Mouse (Mus musculus): ENCODE data around the gene Agtpbp1.
"Not testable (repeated sequence)": the region's sequence is repeated elsewhere in the genome, so short reads cannot be mapped to it uniquely, and the experiment has no call there.

The Agtpbp1 gene

GRCm38 (mm10) chr13:59481484-59481855, 103.6 kb downstream of the Agtpbp1 start:
- no peak for DNase-seq (ENCODE audit: low read depth)

DNA sequence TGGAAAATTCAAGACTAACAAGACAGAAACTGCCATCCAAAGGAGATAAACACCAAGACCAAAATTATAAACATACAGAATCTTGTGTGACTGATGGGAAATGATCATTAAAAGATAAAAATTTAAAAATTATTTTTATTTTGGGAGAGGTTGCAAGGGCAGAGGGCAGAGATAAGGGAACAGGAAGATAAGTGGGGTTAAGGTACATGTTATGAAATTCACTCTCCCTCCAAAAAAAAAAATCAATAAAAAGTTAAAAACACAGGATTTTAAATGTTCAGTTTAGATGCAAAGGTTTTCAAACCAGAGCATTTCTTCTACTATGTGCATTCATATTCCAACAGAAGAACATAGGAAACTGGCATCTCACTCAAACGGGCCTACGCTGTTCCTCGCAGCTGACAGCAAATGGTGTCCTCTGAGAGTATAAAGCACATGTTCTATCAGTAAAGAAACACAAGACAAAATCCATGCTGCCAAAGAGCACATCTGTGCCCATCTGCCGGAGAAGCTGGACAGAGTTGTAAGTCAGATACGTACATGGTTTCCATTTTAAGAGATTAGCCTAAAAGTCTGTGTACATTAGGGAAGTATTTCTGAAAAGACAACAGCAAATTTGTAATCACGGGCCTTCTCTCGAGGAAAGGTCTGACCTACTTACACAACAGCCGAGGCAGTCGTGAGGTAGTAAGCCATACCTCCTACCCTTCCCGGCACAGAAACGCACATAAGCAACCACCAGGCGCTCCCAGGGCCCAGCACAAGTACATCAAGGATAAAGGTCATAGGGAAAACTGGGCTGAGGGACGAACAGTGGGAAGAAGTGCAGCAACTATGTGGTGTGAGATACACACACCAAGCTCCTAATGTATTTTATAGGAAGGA, 104.2 kb downstream of the Agtpbp1 start:
- no peak for DNase-seq (ENCODE audit: low read depth)

DNA sequence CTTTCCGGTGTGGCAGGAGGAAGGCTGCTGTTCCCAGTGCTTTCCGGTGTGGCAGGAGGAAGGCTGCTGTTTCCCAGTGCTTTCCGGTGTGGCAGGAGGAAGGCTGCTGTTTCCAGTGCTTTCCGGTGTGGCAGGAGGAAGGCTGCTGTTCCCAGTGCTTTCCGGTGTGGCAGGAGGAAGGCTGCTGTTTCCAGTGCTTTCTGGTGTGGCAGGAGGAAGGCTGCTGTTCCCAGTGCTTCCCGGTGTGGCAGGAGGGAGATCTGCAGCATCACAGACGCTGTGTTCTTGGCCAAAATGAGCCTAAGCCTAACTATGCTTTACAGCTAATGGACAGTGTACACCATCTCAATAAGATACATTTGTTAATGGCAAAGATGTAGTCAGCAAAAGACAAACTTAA, 107.1 kb downstream of the Agtpbp1 start:
- not testable (repeated sequence) for DNase-seq (ENCODE audit: low read depth)

GRCm38 (mm10) chr13:59477451-59477850, 107.6 kb downstream of the Agtpbp1 start:
- no peak for DNase-seq (ENCODE audit: low read depth)

DNA sequence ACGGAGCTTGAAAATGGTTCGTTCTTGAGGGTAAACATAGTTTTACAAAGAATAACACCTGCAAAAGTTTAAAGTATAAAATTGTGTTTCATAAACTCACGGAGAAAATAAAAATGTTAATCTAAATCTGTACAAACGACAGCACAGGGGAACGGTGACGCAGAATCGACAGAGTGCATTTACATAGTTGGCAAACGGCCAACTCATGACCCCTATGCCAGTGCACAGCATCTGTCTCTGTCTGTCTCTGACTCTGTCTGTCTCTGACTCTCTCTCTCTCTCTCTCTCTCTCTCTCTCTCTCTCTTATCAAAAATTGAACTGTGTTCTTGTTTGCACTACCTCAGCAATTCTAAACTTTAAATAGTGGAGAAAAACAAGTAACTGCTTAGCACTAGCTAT, 110.1 kb downstream of the Agtpbp1 start:
- no peak for DNase-seq (ENCODE audit: low read depth)

- DNase-seq (ENCODE audit: low read depth), result no peak
These were observed 111.7 kb downstream of the Agtpbp1 start for GRCm38 (mm10) chr13:59473341-59473740.

GRCm38 (mm10) chr13:59472222-59472621, 112.8 kb downstream of the Agtpbp1 start:
- DNase-seq (ENCODE audit: low read depth), result no peak

GRCm38 (mm10) chr13:59469701-59470100, 115.3 kb downstream of the Agtpbp1 start:
- no peak for DNase-seq (ENCODE audit: low read depth)

- DNase-seq (ENCODE audit: low read depth), result no peak
These were observed 116.7 kb downstream of the Agtpbp1 start for GRCm38 (mm10) chr13:59468181-59468802.

- no peak for DNase-seq (ENCODE audit: low read depth)
These were observed 117.4 kb downstream of the Agtpbp1 start for GRCm38 (mm10) chr13:59467591-59467990.

DNA sequence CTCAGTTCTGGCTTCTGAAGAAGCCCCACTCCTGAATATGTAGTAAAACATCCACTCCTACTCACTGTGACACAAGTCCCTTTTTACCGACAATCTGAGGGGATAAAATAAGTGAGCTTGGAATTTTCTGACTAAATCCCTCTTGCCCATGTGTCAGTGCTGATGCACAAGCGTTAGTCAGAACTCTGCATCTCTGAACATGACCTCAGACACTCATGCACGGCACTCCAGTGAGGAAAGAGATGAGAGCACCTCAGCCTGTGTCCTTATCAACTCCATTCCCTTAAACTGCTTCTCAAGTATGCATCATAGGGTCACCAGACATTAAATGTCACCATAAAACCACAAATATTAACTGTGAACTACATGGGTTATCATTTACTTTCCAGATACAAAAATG, 124.1 kb downstream of the Agtpbp1 start:
- DNase-seq (ENCODE audit: low read depth), result no peak

- DNase-seq (ENCODE audit: low read depth), result peak; percentile 14
These were observed 128.8 kb downstream of the Agtpbp1 start for GRCm38 (mm10) chr13:59456203-59456602.

GRCm38 (mm10) chr13:59454001-59454785, 130.8 kb downstream of the Agtpbp1 start:
- DNase-seq (ENCODE audit: low read depth), result no peak

DNA sequence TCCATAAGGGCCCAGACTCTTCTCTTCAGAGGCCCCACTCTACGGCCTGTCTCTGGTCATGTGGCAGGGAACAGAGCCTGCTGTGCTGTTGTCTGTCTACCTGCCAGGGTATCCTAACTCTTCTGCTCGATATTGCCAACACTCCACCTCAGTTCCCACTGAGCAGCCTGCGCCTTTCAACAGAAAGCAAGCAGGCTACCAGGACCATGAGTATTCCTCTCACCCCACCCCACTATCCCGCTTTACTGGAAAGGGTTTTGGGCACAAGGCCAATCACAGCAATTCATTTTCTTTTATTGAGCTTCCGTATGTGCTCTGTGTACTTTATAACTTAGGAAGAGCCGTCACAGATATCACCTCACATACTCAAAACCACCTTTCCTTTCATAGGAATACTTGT, 131.4 kb downstream of the Agtpbp1 start:
- no peak for DNase-seq (ENCODE audit: low read depth)

GRCm38 (mm10) chr13:59453045-59453444, 132.0 kb downstream of the Agtpbp1 start:
- no peak for DNase-seq (ENCODE audit: low read depth)

DNA sequence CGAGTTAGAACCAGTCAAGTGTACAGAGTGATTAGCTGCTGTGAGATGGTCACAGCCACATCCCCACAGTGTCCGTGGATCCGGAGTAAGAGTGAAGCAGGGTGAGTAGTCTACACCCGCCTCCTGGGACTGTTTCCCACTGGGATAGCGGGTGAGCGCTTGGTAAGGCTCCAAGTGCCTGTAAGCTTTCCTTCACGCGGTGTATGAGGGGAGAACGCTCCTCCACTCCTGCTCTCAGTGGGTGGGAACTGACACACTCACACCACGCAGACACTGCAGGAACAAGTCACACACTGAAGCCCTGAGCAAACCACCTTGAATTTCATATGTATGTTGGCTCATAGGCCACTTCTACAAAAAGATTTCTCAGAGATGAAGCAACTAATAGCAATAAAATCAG, 134.2 kb downstream of the Agtpbp1 start:
- DNase-seq (ENCODE audit: low read depth), result no peak

GRCm38 (mm10) chr13:59447130-59447529, 137.9 kb downstream of the Agtpbp1 start:
- DNase-seq (ENCODE audit: low read depth), result peak; percentile 50

GRCm38 (mm10) chr13:59445179-59445578, 139.8 kb downstream of the Agtpbp1 start:
- no peak for DNase-seq (ENCODE audit: low read depth)

DNA sequence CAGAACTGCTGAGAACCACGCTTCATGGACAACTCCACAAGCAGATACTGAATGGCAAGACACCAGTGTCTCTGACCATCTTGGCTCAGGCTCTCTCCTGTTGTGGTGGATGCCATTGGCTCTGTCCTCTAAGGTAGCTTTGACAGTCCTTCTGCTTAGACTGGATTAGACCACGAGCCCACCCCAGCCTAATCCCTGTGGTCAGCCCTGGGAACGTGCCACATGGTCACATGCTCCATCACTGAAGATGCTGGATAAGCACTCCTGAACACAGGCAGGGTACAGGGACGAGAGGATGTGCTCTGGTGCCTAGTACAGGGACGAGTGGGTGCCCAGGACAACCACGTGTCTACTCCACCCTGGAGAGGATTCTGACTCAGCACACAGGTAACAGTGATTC, 140.7 kb downstream of the Agtpbp1 start:
- DNase-seq (ENCODE audit: low read depth), result no peak

DNA sequence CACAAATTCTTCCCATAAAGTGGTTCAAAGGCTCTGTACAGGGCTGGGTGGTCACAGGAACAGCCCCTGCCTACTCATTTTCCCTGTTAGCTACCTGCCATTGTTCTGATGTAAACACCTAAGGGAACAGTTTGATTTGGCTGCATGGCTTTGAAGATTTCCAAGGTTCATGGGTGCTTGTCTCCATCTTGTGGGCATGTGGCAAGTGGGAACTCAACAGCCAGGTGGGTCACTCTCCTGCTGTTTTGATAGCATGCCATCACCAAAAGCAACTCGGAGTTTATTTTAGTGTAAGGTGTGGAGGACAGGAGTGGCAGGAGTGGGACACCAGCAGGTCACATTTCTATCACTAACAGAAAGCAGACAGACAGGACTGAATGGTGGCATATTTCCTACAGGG, 145.3 kb downstream of the Agtpbp1 start:
- no peak for DNase-seq (ENCODE audit: low read depth)

GRCm38 (mm10) chr13:59434554-59434953, 150.5 kb downstream of the Agtpbp1 start:
- DNase-seq (ENCODE audit: low read depth), result peak; percentile 43

DNA sequence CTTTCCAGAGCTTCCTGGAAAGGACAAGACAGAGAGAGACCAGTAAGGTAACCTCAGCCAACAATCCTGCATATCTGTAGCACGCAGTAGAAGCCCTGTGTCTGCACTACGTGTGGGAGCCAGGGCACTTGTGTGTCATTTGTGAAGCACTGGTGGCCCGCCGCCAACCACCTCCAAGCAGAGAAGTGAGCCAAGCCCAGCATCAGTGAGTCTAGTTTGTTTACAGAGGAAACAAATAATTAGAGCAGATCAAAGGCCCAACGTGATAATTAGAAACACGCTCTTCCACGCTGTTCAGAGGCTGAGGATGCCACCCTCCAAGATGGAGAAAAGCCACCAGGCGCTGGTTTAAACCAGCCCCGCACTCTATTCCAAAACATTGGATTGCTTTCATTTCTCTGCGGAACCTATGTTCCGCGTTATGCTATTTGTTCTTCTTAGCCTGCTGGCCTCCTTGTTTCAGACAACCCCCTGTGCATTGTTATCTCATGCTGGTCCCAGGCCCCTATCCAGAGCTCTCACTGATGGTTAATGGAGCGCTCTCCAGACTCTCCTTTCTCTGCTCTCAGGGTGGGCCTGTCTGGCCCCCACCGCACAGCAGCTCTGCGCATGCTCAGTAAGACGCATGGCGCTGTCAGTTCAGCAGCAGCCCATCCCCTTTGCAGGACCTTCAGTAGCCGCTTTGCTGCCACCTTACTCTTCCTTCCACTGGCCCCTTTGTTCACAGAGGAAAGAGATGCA, 153.7 kb downstream of the Agtpbp1 start:
- DNase-seq (ENCODE audit: low read depth), result no peak
